Mouse (Mus musculus): ENCODE data around the gene Senp5. TPM values are rescaled to one million over a fixed set of nuclear protein-coding genes. Genes with fewer than 3 reads are reported as not detected.

Gene Senp5
- polyA plus RNA-seq, 1 experiment, result 5.3 TPM

GRCm38 (mm10) chr16:31935091-31935979, 67.8 kb downstream of the Senp5 start:
- TF ChIP-seq POLR2A (IDR thresholded peaks at IDR 0.05; ENCODE audit: borderline replicate concordance, control insufficient read depth, low read depth, low read length) (peak; percentile 31; the same call in 1 of the 2 replicates), CTCF (IDR thresholded peaks at IDR 0.05; ENCODE audit: control insufficient read depth, insufficient read depth, low read length) (no peak)
- H3K4me3 ChIP-seq (replicated peaks; ENCODE audit: control insufficient read depth, low read depth, low read length), result peak overlapping the region; percentile 21
- 7% methylated on average over 36 of the region's 36 CpGs for WGBS
- no peaks in the 10 kb centered on the region; the same call in none of the 2 replicates for H3K4me1 ChIP-seq (ENCODE audit: control insufficient read depth, insufficient read depth, low read length)
- H3K27ac ChIP-seq (ENCODE audit: control insufficient read depth, insufficient read depth, low read depth, low read length, poor library complexity), result no peak overlapping the region

DNA sequence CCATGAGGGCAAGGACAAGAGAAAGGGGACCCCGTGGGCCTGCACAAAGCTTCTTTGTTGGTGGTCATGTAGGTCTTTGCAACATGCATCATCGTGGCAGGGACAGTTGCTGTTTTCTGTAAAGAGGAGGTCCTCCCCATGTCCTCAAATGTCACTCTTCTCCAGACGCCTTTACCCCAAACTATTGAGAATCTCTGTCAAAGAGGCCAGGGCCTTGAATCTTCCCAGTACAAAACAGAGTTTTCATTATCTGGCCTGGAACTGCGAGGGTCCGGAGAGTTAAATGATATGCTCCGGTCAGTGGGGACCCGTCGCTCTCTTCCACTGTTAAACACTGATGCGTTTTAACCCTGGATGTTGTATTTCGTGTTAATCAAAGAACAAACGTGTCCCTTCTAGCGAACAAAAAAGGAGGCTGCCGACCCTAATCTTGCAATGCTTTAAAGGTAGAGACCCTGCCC, 68.5 kb downstream of the Senp5 start:
- H3K4me1 ChIP-seq (ENCODE audit: control insufficient read depth, insufficient read depth, low read length), result no peaks in the 10 kb centered on the region; the same call in none of the 2 replicates
- WGBS, result 38% methylated on average over 13 of the region's 13 CpGs
- H3K27ac ChIP-seq (ENCODE audit: control insufficient read depth, insufficient read depth, low read depth, low read length, poor library complexity), result no peak overlapping the region
- H3K4me3 ChIP-seq (replicated peaks; ENCODE audit: control insufficient read depth, low read depth, low read length), result no peak overlapping the region
- TF ChIP-seq POLR2A (IDR thresholded peaks at IDR 0.05; ENCODE audit: borderline replicate concordance, control insufficient read depth, low read depth, low read length) (no peak), CTCF (IDR thresholded peaks at IDR 0.05; ENCODE audit: control insufficient read depth, insufficient read depth, low read length) (no peak)

- peak within 1 kb of the TSS; percentile 23; the same call in 1 of the 2 replicates for H3K27ac ChIP-seq (ENCODE audit: control insufficient read depth, insufficient read depth, low read depth, low read length, poor library complexity)
- H3K4me3 ChIP-seq (replicated peaks; ENCODE audit: control insufficient read depth, low read depth, low read length), result peak within 1 kb of the TSS; percentile 30
- no peaks in the 10 kb centered on the region; the same call in none of the 2 replicates for H3K4me1 ChIP-seq (ENCODE audit: control insufficient read depth, insufficient read depth, low read length)
- WGBS, result 12% methylated on average over 42 of the region's 42 CpGs
- TF ChIP-seq POLR2A (IDR thresholded peaks at IDR 0.05; ENCODE audit: borderline replicate concordance, control insufficient read depth, low read depth, low read length) (no peak), CTCF (IDR thresholded peaks at IDR 0.05; ENCODE audit: control insufficient read depth, insufficient read depth, low read length) (no peak)
Observed at GRCm38 (mm10) chr16:31933751-31934549, 69.1 kb downstream of the Senp5 start, which contains the start of gene Pigz. TSS of gene Pigz (plus strand) at chr16:31933851.

- 1% methylated on average over 50 of the region's 50 CpGs for WGBS
- no peak overlapping the region; the same call in 1 of the 2 replicates for H3K27ac ChIP-seq (ENCODE audit: control insufficient read depth, insufficient read depth, low read depth, low read length, poor library complexity)
- H3K4me3 ChIP-seq (replicated peaks; ENCODE audit: control insufficient read depth, low read depth, low read length), result peak overlapping the region; percentile 30
- no peaks in the 10 kb centered on the region; the same call in none of the 2 replicates for H3K4me1 ChIP-seq (ENCODE audit: control insufficient read depth, insufficient read depth, low read length)
- TF ChIP-seq POLR2A (IDR thresholded peaks at IDR 0.05; ENCODE audit: borderline replicate concordance, control insufficient read depth, low read depth, low read length), result no peak
- peak; percentile 85 for TF ChIP-seq CTCF (IDR thresholded peaks at IDR 0.05; ENCODE audit: control insufficient read depth, insufficient read depth, low read length)
Observed at GRCm38 (mm10) chr16:31932840-31933697, 70.0 kb downstream of the Senp5 start.

- H3K4me3 ChIP-seq (replicated peaks; ENCODE audit: control insufficient read depth, low read depth, low read length), result no peak overlapping the region
- no peaks in the 10 kb centered on the region; the same call in none of the 2 replicates for H3K4me1 ChIP-seq (ENCODE audit: control insufficient read depth, insufficient read depth, low read length)
- 69% methylated on average over 5 of the region's 5 CpGs for WGBS
- H3K27ac ChIP-seq (ENCODE audit: control insufficient read depth, insufficient read depth, low read depth, low read length, poor library complexity), result no peak overlapping the region
- TF ChIP-seq POLR2A (IDR thresholded peaks at IDR 0.05; ENCODE audit: borderline replicate concordance, control insufficient read depth, low read depth, low read length) (no peak), CTCF (IDR thresholded peaks at IDR 0.05; ENCODE audit: control insufficient read depth, insufficient read depth, low read length) (no peak)
Observed at GRCm38 (mm10) chr16:31932255-31932654, 70.8 kb downstream of the Senp5 start.

GRCm38 (mm10) chr16:31931330-31931729, 71.8 kb downstream of the Senp5 start:
- Histone ChIP-seq H3K4me3 (replicated peaks; ENCODE audit: control insufficient read depth, low read depth, low read length) (no peak overlapping the region), H3K27ac (ENCODE audit: control insufficient read depth, insufficient read depth, low read depth, low read length, poor library complexity) (no peak overlapping the region), H3K4me1 (ENCODE audit: control insufficient read depth, insufficient read depth, low read length) (no peaks in the 10 kb centered on the region; the same call in none of the 2 replicates)
- TF ChIP-seq POLR2A (IDR thresholded peaks at IDR 0.05; ENCODE audit: borderline replicate concordance, control insufficient read depth, low read depth, low read length) (no peak), CTCF (IDR thresholded peaks at IDR 0.05; ENCODE audit: control insufficient read depth, insufficient read depth, low read length) (no peak)
- 73% methylated on average over 17 of the region's 17 CpGs for WGBS

DNA sequence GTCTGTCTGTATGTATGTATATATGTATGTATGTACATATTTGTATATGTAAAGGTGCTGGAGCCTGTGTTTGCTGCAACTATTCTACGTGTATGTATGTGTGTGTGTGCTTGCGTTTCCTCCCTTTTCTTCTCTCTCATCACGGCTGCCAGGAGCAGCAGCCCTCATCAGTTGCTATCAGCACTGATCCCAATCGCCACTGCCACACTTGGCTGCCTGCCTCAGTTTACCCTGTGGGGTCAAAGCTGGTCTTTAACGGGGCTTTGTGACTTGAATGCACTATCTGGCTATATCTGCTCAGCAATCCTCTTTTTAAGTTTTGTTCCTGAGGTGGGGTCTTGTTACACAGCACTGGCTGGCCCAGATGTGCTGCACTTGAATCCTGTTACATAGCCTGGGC, 75.7 kb downstream of the Senp5 start:
- no peaks in the 10 kb centered on the region for H3K4me1 ChIP-seq (ENCODE audit: control insufficient read depth, insufficient read depth, low read length)
- WGBS, result 79% methylated on average over 5 of the region's 5 CpGs
- no peak overlapping the region for H3K27ac ChIP-seq (ENCODE audit: control insufficient read depth, insufficient read depth, low read depth, low read length, poor library complexity)
- no peak for TF ChIP-seq CTCF (IDR thresholded peaks at IDR 0.05; ENCODE audit: control insufficient read depth, insufficient read depth, low read length)
- TF ChIP-seq POLR2A (IDR thresholded peaks at IDR 0.05; ENCODE audit: borderline replicate concordance, control insufficient read depth, low read depth, low read length), result no peak
- no peak overlapping the region for H3K4me3 ChIP-seq (replicated peaks; ENCODE audit: control insufficient read depth, low read depth, low read length)

Measured in bone marrow, adult 2 months (tissue).